Mouse (Mus musculus) midbrain, embryonic 11.5 days (tissue): ENCODE data around the gene Rab17. TPM values are rescaled to one million over a fixed set of nuclear protein-coding genes. Genes with fewer than 3 reads are reported as not detected.
A peak's percentile ranks its signal among the peaks of the same experiment; 100 is the strongest.

Experiments
- ATAC-seq: fragments of 200-750 bp; cut with Nextera tagmentation; 2 replicates; pipeline ENCODE4 v1.8.0; 2017; ENCODE audit warnings: moderate TSS enrichment, moderate library complexity; ENCODE audit not compliant: low FRiP score
- DNase-seq: peaks from one replicate; pipeline ENCODE4 v3.0.0; 2015; ENCODE audit warnings: low spot score; ENCODE audit errors: missing footprints
- H3K27ac ChIP-seq: fragments of 300-500 bp; sonication (generic); 2 replicates; pipeline ENCODE4 v1.5.1; 2014; ENCODE audit warnings: low read depth, low read length
- H3K27me3 ChIP-seq: fragments of 300-500 bp; sonication (generic); 2 replicates; pipeline ENCODE4 v1.6.1; 2014; ENCODE audit warnings: mild to moderate bottlenecking, low read length, moderate library complexity, mixed read lengths; ENCODE audit not compliant: control insufficient read depth, insufficient read depth
- H3K36me3 ChIP-seq: fragments of 300-500 bp; sonication (generic); 2 replicates; pipeline ENCODE4 v1.6.1; 2014; ENCODE audit warnings: mild to moderate bottlenecking, low read length, moderate library complexity, mixed read lengths; ENCODE audit not compliant: control insufficient read depth, insufficient read depth
- H3K4me1 ChIP-seq: fragments of 300-500 bp; sonication (generic); 2 replicates; pipeline ENCODE4 v1.6.1; 2014; ENCODE audit warnings: low read length; ENCODE audit not compliant: control insufficient read depth, insufficient read depth
- H3K4me2 ChIP-seq: fragments of 300-500 bp; sonication (generic); 2 replicates; pipeline ENCODE4 v1.6.1; 2014; ENCODE audit warnings: mild to moderate bottlenecking, moderate library complexity
- H3K4me3 ChIP-seq: fragments of 300-500 bp; sonication (generic); 2 replicates; pipeline ENCODE4 v1.5.1; 2014; ENCODE audit warnings: low read depth, low read length
- H3K9ac ChIP-seq: fragments of 300-500 bp; sonication (generic); 2 replicates; pipeline ENCODE4 v1.6.1; 2014; ENCODE audit warnings: low read length
- H3K9me3 ChIP-seq: fragments of 300-500 bp; sonication (generic); 2 replicates; pipeline ENCODE4 v1.6.1; 2016; ENCODE audit warnings: low read length; ENCODE audit not compliant: control insufficient read depth
- WGBS: fragments of 180-500 bp; shearing (Covaris S2); extraction: QIAGEN DNeasy Blood & Tissue Kit; methylation state at CpG from one replicate; pipeline ENCODE4 v1.1.7; 2014; 5-methylcytosine and 5-hydroxymethylcytosine counted together
- polyA plus RNA-seq: library from polyadenylated mRNA; unstranded; fragments of >200 nt; fragmentation: Nextera tagmentation; extraction: Ambion mirVana; gene quantifications from 2 replicates; pipeline ENCODE4 v1.2.1, GENCODE M21; 2014

Gene Rab17
- not detected in 2 replicates for polyA plus RNA-seq

- Histone ChIP-seq H3K9me3 (no peaks in the 10 kb centered on the region), H3K4me3 (no peak within 1 kb of the TSS), H3K27ac (no peak within 1 kb of the TSS), H3K36me3 (no peaks in the 10 kb centered on the region), H3K9ac (no peak within 1 kb of the TSS), H3K27me3 (peaks cover 4% of the 10 kb centered on the region; the same call in 1 of the 2 replicates), H3K4me1 (peaks cover 14% of the 10 kb centered on the region), H3K4me2 (no peak within 1 kb of the TSS)
- no peak for DNase-seq
- WGBS: 42% methylated on average over 9 of the region's 9 CpGs
- ATAC-seq: no peak
These were observed at the start of gene Rab17 for GRCm38 (mm10) chr1:90969347-90969784. TSS of gene Rab17 (minus strand) at chr1:90969661.

- Histone ChIP-seq H3K4me3 (no peak overlapping the region), H3K4me1 (peaks cover 8% of the 10 kb centered on the region; the same call in 1 of the 2 replicates), H3K27ac (no peak overlapping the region), H3K4me2 (peak overlapping the region; percentile 24; the same call in 1 of the 2 replicates), H3K36me3 (no peaks in the 10 kb centered on the region), H3K9me3 (no peaks in the 10 kb centered on the region), H3K27me3 (no peaks in the 10 kb centered on the region), H3K9ac (peak overlapping the region; percentile 41; the same call in 1 of the 2 replicates)
- ATAC-seq (no peak), DNase-seq (peak; percentile 86)
- WGBS: 22% methylated on average over 20 of the region's 20 CpGs
These were observed 47.8 kb upstream of the Rab17 start for GRCm38 (mm10) chr1:91017111-91017758.

- H3K27ac ChIP-seq: no peak overlapping the region
- 79% methylated on average over 7 of the region's 7 CpGs for WGBS
- no peak overlapping the region for H3K9ac ChIP-seq
- H3K4me2 ChIP-seq: no peak overlapping the region
- H3K36me3 ChIP-seq: no peaks in the 10 kb centered on the region
- H3K4me1 ChIP-seq: peaks cover 8% of the 10 kb centered on the region; the same call in 1 of the 2 replicates
- no peak overlapping the region for H3K4me3 ChIP-seq
- no peak for ATAC-seq
- DNase-seq: no peak
- no peaks in the 10 kb centered on the region for H3K9me3 ChIP-seq
- H3K27me3 ChIP-seq: no peaks in the 10 kb centered on the region
These were observed 46.1 kb upstream of the Rab17 start for GRCm38 (mm10) chr1:91015571-91015970.

GRCm38 (mm10) chr1:91013803-91014202 is 44.3 kb upstream of the Rab17 start:
- ATAC-seq (no peak), DNase-seq (peak; percentile 73)
- WGBS: 85% methylated on average over 3 of the region's 3 CpGs
- no peak overlapping the region for H3K4me2 ChIP-seq
- no peaks in the 10 kb centered on the region for H3K36me3 ChIP-seq
- H3K4me3 ChIP-seq: no peak overlapping the region
- H3K4me1 ChIP-seq: peaks cover 8% of the 10 kb centered on the region; the same call in 1 of the 2 replicates
- H3K9me3 ChIP-seq: no peaks in the 10 kb centered on the region
- no peak overlapping the region for H3K9ac ChIP-seq
- no peaks in the 10 kb centered on the region for H3K27me3 ChIP-seq
- H3K27ac ChIP-seq: no peak overlapping the region

- no peak overlapping the region for H3K4me2 ChIP-seq
- ATAC-seq (no peak), DNase-seq (peak; percentile 66)
- no peaks in the 10 kb centered on the region for H3K27me3 ChIP-seq
- 83% methylated on average over 3 of the region's 3 CpGs for WGBS
- no peak overlapping the region for H3K27ac ChIP-seq
- no peaks in the 10 kb centered on the region for H3K4me1 ChIP-seq
- H3K4me3 ChIP-seq: no peak overlapping the region
- H3K9me3 ChIP-seq: no peaks in the 10 kb centered on the region
- H3K9ac ChIP-seq: no peak overlapping the region
- no peaks in the 10 kb centered on the region for H3K36me3 ChIP-seq
These were observed 41.9 kb upstream of the Rab17 start for GRCm38 (mm10) chr1:91011336-91011735.

- H3K9me3 ChIP-seq: no peaks in the 10 kb centered on the region
- H3K9ac ChIP-seq: no peak overlapping the region
- H3K4me2 ChIP-seq: no peak overlapping the region
- no peaks in the 10 kb centered on the region for H3K27me3 ChIP-seq
- H3K4me1 ChIP-seq: no peaks in the 10 kb centered on the region
- no peak for ATAC-seq
- H3K36me3 ChIP-seq: no peaks in the 10 kb centered on the region
- 91% methylated on average over 2 of the region's 2 CpGs for WGBS
- no peak overlapping the region for H3K4me3 ChIP-seq
- no peak overlapping the region for H3K27ac ChIP-seq
- peak; percentile 54 for DNase-seq
These were observed 41.3 kb upstream of the Rab17 start for GRCm38 (mm10) chr1:91010716-91011115.

GRCm38 (mm10) chr1:91010216-91010615 is 40.8 kb upstream of the Rab17 start:
- no peak overlapping the region for H3K4me2 ChIP-seq
- H3K36me3 ChIP-seq: no peaks in the 10 kb centered on the region
- no peaks in the 10 kb centered on the region for H3K9me3 ChIP-seq
- 88% methylated on average over 7 of the region's 7 CpGs for WGBS
- no peak overlapping the region for H3K27ac ChIP-seq
- H3K27me3 ChIP-seq: no peaks in the 10 kb centered on the region
- DNase-seq: peak; percentile 41
- no peaks in the 10 kb centered on the region for H3K4me1 ChIP-seq
- no peak overlapping the region for H3K9ac ChIP-seq
- H3K4me3 ChIP-seq: no peak overlapping the region
- ATAC-seq: no peak

GRCm38 (mm10) chr1:91009266-91009665 is 39.8 kb upstream of the Rab17 start:
- no peaks in the 10 kb centered on the region for H3K4me1 ChIP-seq
- H3K36me3 ChIP-seq: no peaks in the 10 kb centered on the region

GRCm38 (mm10) chr1:91008746-91009145 is 39.3 kb upstream of the Rab17 start:
- ATAC-seq: no peak
- Histone ChIP-seq H3K27ac (no peak overlapping the region), H3K4me2 (no peak overlapping the region), H3K27me3 (no peaks in the 10 kb centered on the region), H3K4me3 (no peak overlapping the region), H3K9ac (no peak overlapping the region), H3K4me1 (no peaks in the 10 kb centered on the region), H3K9me3 (no peaks in the 10 kb centered on the region), H3K36me3 (no peaks in the 10 kb centered on the region)
- 94% methylated on average over 9 of the region's 9 CpGs for WGBS
- no peak for DNase-seq

More at GRCm38 (mm10) chr1:91009266-91009665, 39.8 kb upstream of the Rab17 start:
- H3K27ac ChIP-seq: no peak overlapping the region
- no peak overlapping the region for H3K4me2 ChIP-seq
- no peak overlapping the region for H3K9ac ChIP-seq
- 90% methylated on average over 6 of the region's 6 CpGs for WGBS
- DNase-seq (no peak), ATAC-seq (no peak)
- no peaks in the 10 kb centered on the region for H3K27me3 ChIP-seq
- no peak overlapping the region for H3K4me3 ChIP-seq
- H3K9me3 ChIP-seq: no peaks in the 10 kb centered on the region
